Mouse (Mus musculus) cerebellum, adult 11 months (tissue): Measurements from ENCODE around the gene Clstn1.

ENCODE experiments used
- DNase-seq: peaks from one replicate; pipeline ENCODE4 v3.0.0; 2022

The Clstn1 gene

GRCm38 (mm10) chr4:149678006-149678405, 91.7 kb downstream of the Clstn1 start:
- no peak for DNase-seq

DNA sequence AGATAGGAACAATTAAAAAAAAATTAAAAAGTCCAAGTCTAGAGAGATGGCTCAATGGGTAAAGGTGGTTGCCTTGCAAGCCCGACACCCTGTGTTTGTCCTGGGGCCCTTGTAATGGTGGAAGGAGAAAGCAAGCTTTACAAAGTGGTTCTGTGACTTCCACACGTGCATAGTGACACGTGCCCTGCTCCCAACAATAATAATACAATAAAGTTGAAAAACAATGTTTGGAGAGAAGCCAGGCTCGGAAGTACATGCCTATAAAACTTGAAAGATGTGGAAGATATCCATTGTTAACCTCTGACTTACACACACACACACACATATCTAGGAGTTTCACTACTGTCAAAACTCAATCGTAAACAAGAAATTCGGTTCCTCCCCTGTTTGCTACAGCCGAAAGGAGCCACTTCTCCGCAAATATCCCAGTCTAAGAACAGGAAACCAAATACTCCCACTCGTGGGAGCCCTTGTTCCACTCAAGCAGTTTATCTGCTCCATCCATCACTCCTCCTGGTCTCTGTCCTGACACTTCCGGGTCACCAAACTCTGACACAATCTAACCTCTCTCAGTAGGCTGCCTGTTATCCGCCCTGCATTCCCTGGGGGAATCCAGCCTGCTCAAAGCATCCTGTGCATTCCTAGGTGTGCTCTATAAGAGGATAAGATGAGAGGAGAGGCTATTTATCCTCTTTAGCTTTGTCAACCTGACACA, 92.9 kb downstream of the Clstn1 start:
- no peak for DNase-seq

- DNase-seq: no peak
These were observed 97.6 kb downstream of the Clstn1 start for GRCm38 (mm10) chr4:149683875-149684274.

- DNase-seq: no peak
These were observed 98.8 kb downstream of the Clstn1 start for GRCm38 (mm10) chr4:149684841-149685623.

GRCm38 (mm10) chr4:149688861-149689260, 102.6 kb downstream of the Clstn1 start:
- DNase-seq: no peak

DNA sequence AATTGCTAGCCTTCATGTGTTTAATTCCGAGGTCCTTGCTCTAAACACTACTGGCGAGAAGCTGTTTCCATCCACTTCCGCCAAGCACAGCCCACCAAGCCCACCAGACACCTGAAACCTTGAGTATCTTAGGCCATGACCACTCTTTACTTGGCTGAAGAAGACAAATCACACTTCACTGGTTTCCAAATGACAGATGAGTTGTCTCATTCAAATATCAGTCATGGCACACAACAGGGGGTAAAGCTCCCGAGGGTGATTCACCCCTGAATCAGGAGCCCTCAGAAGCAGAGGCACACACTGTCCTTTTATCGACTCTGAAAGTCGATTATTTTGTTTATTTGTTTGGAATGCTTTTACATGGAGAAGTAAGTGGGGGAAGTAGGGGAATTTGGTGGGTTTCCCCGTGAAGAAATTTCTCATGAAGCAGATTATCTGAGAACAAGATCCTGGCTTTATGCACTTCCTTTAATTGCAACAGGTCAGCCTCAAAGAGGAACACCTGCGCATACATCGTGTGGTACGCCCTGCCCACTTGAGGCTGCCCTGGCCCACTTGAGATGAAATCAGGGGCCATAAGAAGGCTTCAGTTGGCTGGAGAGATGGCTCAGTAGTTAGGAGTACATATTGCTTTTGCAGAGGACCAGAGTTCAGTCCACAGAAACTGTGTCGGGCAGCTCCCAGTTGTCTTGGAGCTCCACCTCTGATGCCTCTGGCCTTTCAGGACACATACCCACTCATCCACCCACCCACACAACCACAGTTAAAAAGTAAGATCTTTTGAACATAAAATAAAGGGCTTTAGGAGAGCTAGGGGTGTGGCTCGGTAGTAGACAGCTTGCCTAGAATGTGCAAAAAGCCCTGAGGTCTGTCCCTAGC, 103.8 kb downstream of the Clstn1 start:
- no peak for DNase-seq

DNA sequence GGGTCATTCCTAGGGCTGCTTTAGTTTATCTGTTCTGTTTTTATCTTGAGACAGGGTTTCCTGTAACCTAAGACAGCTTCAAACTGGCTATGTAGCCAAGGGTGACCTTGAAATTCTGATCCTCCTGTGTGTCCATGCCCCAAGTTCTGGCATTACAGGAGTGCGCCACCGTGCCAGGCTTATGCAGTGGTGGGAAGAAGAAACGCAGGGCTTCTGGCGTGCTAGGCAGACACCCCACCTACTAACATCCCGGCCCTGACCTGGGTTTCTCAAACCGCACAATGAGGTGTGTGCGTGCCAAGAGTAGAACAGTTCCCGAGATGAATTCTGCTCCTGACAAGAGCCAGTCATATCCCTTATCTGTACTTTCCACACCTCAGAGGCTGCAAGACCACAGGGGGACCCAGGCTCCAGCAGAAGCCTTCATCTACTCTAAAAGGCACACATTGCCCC, 104.6 kb downstream of the Clstn1 start:
- no peak for DNase-seq

- no peak for DNase-seq
These were observed 105.1 kb downstream of the Clstn1 start for GRCm38 (mm10) chr4:149691368-149691767.

- DNase-seq: no peak
These were observed 110.1 kb downstream of the Clstn1 start for GRCm38 (mm10) chr4:149696189-149696971.

GRCm38 (mm10) chr4:149697506-149698196, 111.4 kb downstream of the Clstn1 start:
- DNase-seq: no peak

DNA sequence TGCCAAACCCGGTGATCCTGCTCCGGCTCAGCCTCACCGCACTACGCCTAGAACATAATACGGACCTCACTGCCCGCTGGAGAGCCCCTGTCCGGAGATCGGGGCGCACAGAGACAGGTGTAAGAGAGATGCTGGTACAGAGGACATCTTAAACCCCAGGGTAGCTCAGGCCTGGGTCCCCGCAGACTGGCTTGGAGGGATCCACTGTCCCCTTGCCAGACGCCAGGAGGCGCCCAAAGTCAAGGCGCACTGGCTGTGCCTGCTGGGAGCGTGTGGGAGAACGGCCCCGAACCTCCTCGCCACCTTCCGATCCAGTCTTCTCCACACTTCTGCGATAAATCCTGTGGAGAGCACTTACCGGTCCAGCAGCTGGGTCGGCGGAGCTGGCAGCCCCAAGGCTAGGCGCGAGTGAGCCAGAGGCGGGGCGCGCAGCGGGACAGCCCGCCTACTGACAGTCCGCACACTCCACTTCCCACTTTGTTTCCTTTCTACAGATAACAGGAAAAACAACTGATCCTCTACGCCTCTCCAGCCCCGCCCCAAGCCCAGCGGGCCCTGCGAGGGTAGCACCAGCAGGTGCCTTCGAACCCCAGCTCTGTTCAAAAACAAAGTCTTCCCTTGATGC, 112.0 kb downstream of the Clstn1 start:
- DNase-seq: no peak
